Mouse (Mus musculus) cerebellum, adult 9-10 months (tissue): ENCODE measurements around the gene Vmn1r42.
"Not testable (repeated sequence)": the region's sequence is repeated elsewhere in the genome, so short reads cannot be mapped to it uniquely, and the experiment has no call there.

ENCODE experiments used
- DNase-seq: peaks from one replicate; pipeline ENCODE4 v3.0.0; 2022

Vmn1r42 gene

GRCm38 (mm10) chr6:89876313-89876712, at the start of gene Vmn1r42, which contains the start of gene Vmn1r43:
TSS of gene Vmn1r42 (minus strand) at chr6:89876413.
TSS of gene Vmn1r43 (minus strand) at chr6:89876413.
- DNase-seq = not testable (repeated sequence)

- DNase-seq = no peak
Observed at GRCm38 (mm10) chr6:89883812-89884211, 7.6 kb upstream of the Vmn1r42 start.

GRCm38 (mm10) chr6:89883360-89883759, 7.1 kb upstream of the Vmn1r42 start, which contains the start of gene Vmn1r44:
TSS of gene Vmn1r44 (plus strand) at chr6:89883660.
- DNase-seq = no peak

GRCm38 (mm10) chr6:89880867-89881266, 4.7 kb upstream of the Vmn1r42 start:
- DNase-seq = no peak

- no peak for DNase-seq
Observed at GRCm38 (mm10) chr6:89876963-89877362, 750 bp upstream of the Vmn1r42 start.

GRCm38 (mm10) chr6:89867976-89868375, 8.2 kb downstream of the Vmn1r42 start:
- no peak for DNase-seq

- DNase-seq = no peak
Observed at GRCm38 (mm10) chr6:89867276-89867675, 8.9 kb downstream of the Vmn1r42 start.

GRCm38 (mm10) chr6:89863792-89864191, 12.4 kb downstream of the Vmn1r42 start:
- DNase-seq = no peak

- no peak for DNase-seq
Observed at GRCm38 (mm10) chr6:89859839-89860238, 16.4 kb downstream of the Vmn1r42 start.

GRCm38 (mm10) chr6:89857552-89857951, 18.7 kb downstream of the Vmn1r42 start:
- no peak for DNase-seq
